Mouse (Mus musculus) limb, embryonic 10.5 days (tissue): Measurements from ENCODE around the gene Fcho1. TPM values are rescaled to one million over a fixed set of nuclear protein-coding genes. Genes with fewer than 3 reads are reported as not detected.
"Not testable (repeated sequence)": the region's sequence is repeated elsewhere in the genome, so short reads cannot be mapped to it uniquely, and the experiment has no call there.

Experiments used
- DNase-seq: peaks from one replicate; pipeline ENCODE4 v3.0.0-alpha.2; 2017; ENCODE audit warnings: low spot score
- H3K27ac ChIP-seq: fragments of 300-500 bp; sonication (generic); 2 replicates; pipeline ENCODE4 v1.5.1; 2016; ENCODE audit warnings: mild to moderate bottlenecking
- H3K27me3 ChIP-seq: fragments of 300-500 bp; sonication (generic); 2 replicates; pipeline ENCODE4 v1.6.1; 2016; ENCODE audit warnings: low read depth, mild to moderate bottlenecking; ENCODE audit not compliant: poor library complexity, severe bottlenecking
- H3K36me3 ChIP-seq: fragments of 300-500 bp; sonication (generic); 2 replicates; pipeline ENCODE4 v1.6.1; 2016; ENCODE audit warnings: mild to moderate bottlenecking, moderate library complexity
- H3K4me1 ChIP-seq: fragments of 300-500 bp; sonication (generic); 2 replicates; pipeline ENCODE4 v1.6.1; 2016
- H3K4me3 ChIP-seq: fragments of 300-500 bp; sonication (generic); 2 replicates; pipeline ENCODE4 v1.5.1; 2016; ENCODE audit warnings: mild to moderate bottlenecking, moderate library complexity
- H3K9me3 ChIP-seq: fragments of 300-500 bp; sonication (generic); replicated peaks from 2 replicates; pipeline ENCODE4 v1.6.1; 2016; ENCODE audit warnings: mild to moderate bottlenecking
- WGBS: fragments of 180-500 bp; shearing (Covaris S2); methylation state at CpG from one replicate; pipeline ENCODE4 v1.1.7; 2016; 5-methylcytosine and 5-hydroxymethylcytosine counted together
- polyA plus RNA-seq: library from polyadenylated mRNA; unstranded; fragments of >200 nt; fragmentation: Nextera tagmentation; extraction: Ambion mirVana; gene quantifications from 2 replicates; pipeline ENCODE4 v1.2.1, GENCODE M21; 2016

The Fcho1 gene
- polyA plus RNA-seq, 1 experiment from 2014 or later, result 4.3 TPM

DNA sequence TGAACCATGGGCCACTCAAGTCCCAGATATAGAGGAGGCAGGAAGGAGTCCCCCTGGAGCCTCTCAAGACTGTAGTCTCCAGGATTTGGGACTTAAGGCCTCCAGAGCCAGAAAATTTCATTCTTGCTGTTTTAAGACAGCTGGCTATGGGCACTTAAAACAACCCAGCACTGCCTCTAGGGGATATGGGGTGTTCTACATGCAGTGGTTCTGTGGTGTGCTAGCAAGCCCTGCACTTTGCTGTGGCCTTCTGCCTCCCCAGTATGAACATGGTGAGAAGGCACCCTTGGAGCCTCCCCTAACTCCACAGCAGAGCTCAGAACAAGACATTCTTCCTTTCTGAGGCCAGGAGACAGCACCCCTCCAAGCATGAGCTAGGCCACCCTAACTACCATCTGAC, 12.8 kb upstream of the Fcho1 start:
- not testable (repeated sequence) for H3K4me1 ChIP-seq, H3K4me3 ChIP-seq, H3K36me3 ChIP-seq, H3K27ac ChIP-seq, H3K9me3 ChIP-seq, DNase-seq
- H3K27me3 ChIP-seq, result peaks cover 16% of the 10 kb centered on the region; the same call in 1 of the 2 replicates

DNA sequence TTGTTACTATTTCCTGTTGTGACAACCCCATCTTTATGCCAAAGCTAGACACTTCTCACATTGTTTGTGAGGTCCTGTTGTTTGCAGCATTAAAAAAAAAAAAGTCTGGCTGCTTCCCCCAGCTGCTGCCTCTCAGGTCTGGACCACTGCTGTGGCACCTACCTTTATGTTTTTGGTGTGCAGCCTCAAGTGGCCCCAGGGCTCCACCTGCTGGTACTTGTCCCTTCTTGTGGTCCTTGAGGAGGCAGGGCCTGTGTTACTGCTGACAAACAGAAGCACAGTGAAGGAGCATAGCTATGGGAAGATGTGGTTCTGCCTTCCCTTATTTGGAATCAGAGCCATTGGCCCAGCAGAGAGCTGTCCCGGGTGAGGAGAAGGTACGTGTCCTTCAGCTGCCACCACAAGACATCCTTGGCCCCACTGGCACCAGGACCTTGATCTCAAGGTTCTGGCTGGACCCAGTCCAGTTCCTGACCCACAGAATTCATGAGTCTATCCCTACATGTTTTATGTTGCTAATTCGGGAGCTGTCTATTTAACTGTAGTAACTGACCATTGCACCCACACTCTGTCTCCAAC, 6.2 kb upstream of the Fcho1 start:
- Histone ChIP-seq H3K9me3 (no peaks in the 10 kb centered on the region), H3K27ac (no peak overlapping the region), H3K36me3 (no peaks in the 10 kb centered on the region), H3K4me1 (peaks cover 15% of the 10 kb centered on the region), H3K4me3 (no peak overlapping the region), H3K27me3 (peaks cover 45% of the 10 kb centered on the region)
- no peak for DNase-seq
- WGBS, result 61% methylated on average over 3 of the region's 3 CpGs

- WGBS, result 6% methylated on average over 16 of the region's 16 CpGs
Measured at GRCm38 (mm10) chr8:71728826-71729620, 3.5 kb upstream of the Fcho1 start.

GRCm38 (mm10) chr8:71728240-71728785, 2.8 kb upstream of the Fcho1 start:
- H3K4me3 ChIP-seq, result peak overlapping the region; percentile 43
- peaks cover 79% of the 10 kb centered on the region for H3K27me3 ChIP-seq
- DNase-seq, result peak; percentile 50
- no peaks in the 10 kb centered on the region for H3K9me3 ChIP-seq
- peaks cover 24% of the 10 kb centered on the region for H3K4me1 ChIP-seq
- 5% methylated on average over 21 of the region's 21 CpGs for WGBS
- H3K27ac ChIP-seq, result no peak overlapping the region
- H3K36me3 ChIP-seq, result no peaks in the 10 kb centered on the region

More at GRCm38 (mm10) chr8:71728826-71729620, 3.5 kb upstream of the Fcho1 start:
- DNase-seq, result no peak
- H3K9me3 ChIP-seq, result no peaks in the 10 kb centered on the region
- H3K27me3 ChIP-seq, result peaks cover 72% of the 10 kb centered on the region
- H3K36me3 ChIP-seq, result no peaks in the 10 kb centered on the region
- H3K27ac ChIP-seq, result no peak overlapping the region
- peak overlapping the region; percentile 43 for H3K4me3 ChIP-seq
- H3K4me1 ChIP-seq, result peaks cover 24% of the 10 kb centered on the region

- peaks cover 89% of the 10 kb centered on the region for H3K27me3 ChIP-seq
- WGBS, result 54% methylated on average over 4 of the region's 4 CpGs
- peaks cover 40% of the 10 kb centered on the region for H3K4me1 ChIP-seq
Measured at GRCm38 (mm10) chr8:71724389-71724788, 1.1 kb downstream of the Fcho1 start.

GRCm38 (mm10) chr8:71723047-71723551, 2.4 kb downstream of the Fcho1 start:
- Histone ChIP-seq H3K27me3 (peaks cover 84% of the 10 kb centered on the region), H3K4me1 (peaks cover 32% of the 10 kb centered on the region), H3K4me3 (no peak overlapping the region), H3K27ac (no peak overlapping the region), H3K9me3 (no peaks in the 10 kb centered on the region), H3K36me3 (no peaks in the 10 kb centered on the region)
- DNase-seq, result no peak
- 60% methylated on average over 14 of the region's 14 CpGs for WGBS

More at GRCm38 (mm10) chr8:71724389-71724788, 1.1 kb downstream of the Fcho1 start:
- Histone ChIP-seq H3K27ac (no peak overlapping the region), H3K36me3 (no peaks in the 10 kb centered on the region), H3K9me3 (no peaks in the 10 kb centered on the region), H3K4me3 (no peak overlapping the region)
- DNase-seq, result no peak

DNA sequence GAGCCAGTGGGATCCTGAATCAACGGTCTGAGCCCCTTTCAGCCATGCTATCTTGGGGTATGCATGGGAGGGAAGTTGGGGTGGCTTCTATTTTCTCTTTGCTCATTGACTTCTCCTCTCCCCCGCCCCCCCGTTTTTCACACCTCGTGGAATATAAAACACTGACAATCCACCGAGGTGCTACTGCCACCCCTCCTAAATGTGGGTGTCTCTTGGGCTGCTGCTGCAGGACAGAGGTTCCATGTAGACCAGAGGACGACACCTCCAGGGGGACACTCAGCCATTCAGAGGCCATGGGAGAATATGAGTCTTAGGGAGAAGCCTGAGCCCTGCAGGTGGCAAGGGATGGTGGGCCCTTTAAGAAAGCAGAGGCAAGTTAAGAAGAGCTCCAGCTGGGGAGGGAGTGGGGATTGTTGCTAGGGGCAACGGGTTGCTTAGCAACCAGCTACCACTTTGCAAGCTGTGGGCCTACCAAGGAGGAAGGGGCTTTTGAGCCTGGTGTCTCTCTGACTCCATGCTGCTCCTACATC, 5.5 kb downstream of the Fcho1 start:
- H3K9me3 ChIP-seq, result no peaks in the 10 kb centered on the region
- peaks cover 38% of the 10 kb centered on the region for H3K4me1 ChIP-seq
- H3K36me3 ChIP-seq, result no peaks in the 10 kb centered on the region
- no peak overlapping the region for H3K4me3 ChIP-seq
- H3K27ac ChIP-seq, result no peak overlapping the region
- 33% methylated on average over 7 of the region's 7 CpGs for WGBS
- H3K27me3 ChIP-seq, result peaks cover 65% of the 10 kb centered on the region
- peak; percentile 82 for DNase-seq

DNA sequence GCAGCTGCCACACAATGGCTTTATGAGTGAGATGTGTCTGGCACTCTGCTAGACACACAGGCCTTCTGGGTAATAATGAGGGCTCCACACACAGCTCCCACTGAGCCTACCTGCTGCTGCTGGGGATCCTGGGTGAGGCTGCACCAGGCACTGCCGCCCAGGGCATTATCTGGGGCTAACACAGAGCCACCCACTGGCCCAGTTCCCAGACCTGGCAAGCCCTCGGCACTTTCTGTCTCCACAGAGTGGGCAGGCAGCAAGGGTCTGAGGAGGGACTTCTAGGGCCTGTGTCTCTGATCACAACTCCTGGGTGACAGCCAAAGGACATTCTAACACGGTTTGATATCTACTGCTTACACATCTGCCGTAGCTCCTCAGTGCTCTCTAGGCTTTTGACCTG, 6.3 kb downstream of the Fcho1 start:
- H3K4me3 ChIP-seq, result no peak overlapping the region
- peaks cover 35% of the 10 kb centered on the region for H3K4me1 ChIP-seq
- H3K36me3 ChIP-seq, result no peaks in the 10 kb centered on the region
- H3K27me3 ChIP-seq, result peaks cover 62% of the 10 kb centered on the region
- 73% methylated on average over 4 of the region's 4 CpGs for WGBS
- no peak overlapping the region for H3K27ac ChIP-seq
- DNase-seq, result no peak
- no peaks in the 10 kb centered on the region for H3K9me3 ChIP-seq

- 38% methylated on average over 3 of the region's 3 CpGs for WGBS
- peaks cover 52% of the 10 kb centered on the region for H3K27me3 ChIP-seq
- peaks cover 35% of the 10 kb centered on the region for H3K4me1 ChIP-seq
- H3K36me3 ChIP-seq, result no peaks in the 10 kb centered on the region
- H3K27ac ChIP-seq, result no peak overlapping the region
- no peak for DNase-seq
- H3K4me3 ChIP-seq, result no peak overlapping the region
- no peaks in the 10 kb centered on the region for H3K9me3 ChIP-seq
Measured at GRCm38 (mm10) chr8:71718252-71718651, 7.3 kb downstream of the Fcho1 start.

DNA sequence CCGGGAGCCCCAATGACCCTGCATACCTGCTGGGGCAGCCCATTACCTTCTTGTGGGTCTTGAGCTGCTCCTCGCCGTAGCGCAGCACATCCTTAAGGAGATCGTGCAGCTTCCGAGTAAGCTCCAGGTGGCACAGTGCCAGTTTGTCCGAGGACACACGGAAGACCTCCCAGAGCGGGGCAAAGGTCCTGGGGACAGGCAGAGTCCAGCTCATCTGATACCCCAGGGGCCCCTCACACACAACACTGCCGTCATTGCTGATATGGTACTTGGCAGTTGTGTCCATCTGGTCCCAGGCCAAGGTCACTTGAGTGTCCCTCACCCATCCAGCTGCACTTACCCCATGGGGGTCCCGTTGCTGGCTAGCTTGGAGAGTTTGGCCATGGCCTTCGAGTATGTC, 8.4 kb downstream of the Fcho1 start:
- 92% methylated on average over 12 of the region's 12 CpGs for WGBS
- DNase-seq, result no peak
- Histone ChIP-seq H3K36me3 (no peaks in the 10 kb centered on the region), H3K4me3 (no peak overlapping the region), H3K27ac (no peak overlapping the region), H3K9me3 (no peaks in the 10 kb centered on the region), H3K27me3 (peaks cover 48% of the 10 kb centered on the region), H3K4me1 (peaks cover 35% of the 10 kb centered on the region)

DNA sequence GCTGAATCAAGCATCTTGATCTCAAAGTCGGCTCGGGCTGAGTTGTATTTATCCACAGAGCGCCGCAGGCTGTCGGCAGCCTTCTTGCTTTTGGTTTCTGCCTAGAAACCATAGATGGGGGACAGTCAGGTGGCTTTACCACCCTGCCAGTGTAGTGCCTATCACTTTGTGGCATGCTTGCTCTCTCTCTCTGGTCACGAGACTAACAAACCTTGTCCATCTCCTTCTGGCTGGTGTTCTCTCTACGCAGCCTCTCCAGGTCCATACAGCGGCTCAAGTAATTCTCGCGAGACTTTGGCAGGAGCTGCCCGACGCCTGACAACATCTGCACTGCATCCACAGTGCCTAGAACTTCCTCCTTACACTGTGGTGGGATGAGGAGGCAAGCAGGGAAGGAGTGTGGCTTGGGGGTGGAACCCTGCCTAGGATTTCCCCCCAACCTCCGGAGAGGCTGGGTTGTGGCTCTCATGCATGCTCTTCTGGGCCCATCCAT, 8.9 kb downstream of the Fcho1 start:
- H3K27ac ChIP-seq, result no peak overlapping the region
- no peaks in the 10 kb centered on the region for H3K36me3 ChIP-seq
- H3K27me3 ChIP-seq, result peaks cover 48% of the 10 kb centered on the region
- WGBS, result 78% methylated on average over 13 of the region's 13 CpGs
- H3K4me3 ChIP-seq, result no peak overlapping the region
- DNase-seq, result no peak
- H3K4me1 ChIP-seq, result peaks cover 35% of the 10 kb centered on the region
- no peaks in the 10 kb centered on the region for H3K9me3 ChIP-seq

DNA sequence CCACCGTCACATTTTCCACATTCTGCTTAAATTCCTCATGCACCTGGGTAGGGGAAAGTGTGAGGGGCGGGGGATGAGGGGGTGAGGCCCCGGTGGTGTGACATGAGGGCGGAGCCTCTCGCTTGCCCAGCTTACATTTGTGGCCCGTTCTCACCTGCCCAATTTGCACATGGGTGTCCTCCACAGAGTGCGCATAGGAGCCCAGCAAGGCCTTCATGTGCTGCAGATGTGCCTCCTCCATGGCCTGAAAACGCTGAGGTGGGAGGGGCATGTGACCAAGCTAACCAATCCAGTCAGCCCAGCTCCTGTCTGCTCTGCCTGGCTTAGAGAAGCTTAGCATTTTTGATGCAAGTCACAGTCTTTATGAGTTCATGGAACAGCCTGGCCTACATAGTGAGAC, 10.0 kb downstream of the Fcho1 start:
- no peak overlapping the region for H3K4me3 ChIP-seq
- H3K36me3 ChIP-seq, result no peaks in the 10 kb centered on the region
- peaks cover 52% of the 10 kb centered on the region for H3K27me3 ChIP-seq
- H3K9me3 ChIP-seq, result no peaks in the 10 kb centered on the region
- WGBS, result 29% methylated on average over 8 of the region's 8 CpGs
- no peak for DNase-seq
- H3K27ac ChIP-seq, result no peak overlapping the region
- peaks cover 28% of the 10 kb centered on the region for H3K4me1 ChIP-seq

- WGBS, result 84% methylated on average over 2 of the region's 2 CpGs
Measured at GRCm38 (mm10) chr8:71711574-71711973, 13.9 kb downstream of the Fcho1 start.

More at GRCm38 (mm10) chr8:71711574-71711973, 13.9 kb downstream of the Fcho1 start:
- Histone ChIP-seq H3K27me3 (peaks cover 72% of the 10 kb centered on the region), H3K36me3 (no peaks in the 10 kb centered on the region), H3K27ac (no peak overlapping the region), H3K9me3 (no peaks in the 10 kb centered on the region), H3K4me3 (no peak overlapping the region), H3K4me1 (peaks cover 19% of the 10 kb centered on the region)
- no peak for DNase-seq
